Mouse (Mus musculus) heart, adult 9 months (tissue): Measurements from ENCODE around the gene Sel1l3.

Source experiments
- DNase-seq, 2 experiments: peaks; one replicate each; pipeline ENCODE4 v3.0.0; 2022; ENCODE audit warnings: low spot score in 2 of 2

Sel1l3 gene

GRCm38 (mm10) chr5:53212782-53213710, 681 bp downstream of the Sel1l3 start:
- no peak for DNase-seq

- DNase-seq = no peak
Measured at GRCm38 (mm10) chr5:53212087-53212781, 1.5 kb downstream of the Sel1l3 start.

GRCm38 (mm10) chr5:53211241-53211640, 2.5 kb downstream of the Sel1l3 start:
- no peak for DNase-seq

GRCm38 (mm10) chr5:53210481-53210880, 3.2 kb downstream of the Sel1l3 start:
- no peak for DNase-seq

- DNase-seq = no peak
Measured at GRCm38 (mm10) chr5:53209773-53210172, 4.0 kb downstream of the Sel1l3 start.

GRCm38 (mm10) chr5:53208731-53209130, 5.0 kb downstream of the Sel1l3 start:
- no peak for DNase-seq

GRCm38 (mm10) chr5:53206575-53206974, 7.2 kb downstream of the Sel1l3 start:
- DNase-seq = no peak

GRCm38 (mm10) chr5:53202748-53203147, 11.0 kb downstream of the Sel1l3 start:
- no peak for DNase-seq

- DNase-seq = no peak
Measured at GRCm38 (mm10) chr5:53200825-53201224, 12.9 kb downstream of the Sel1l3 start.

- DNase-seq = no peak
Measured at GRCm38 (mm10) chr5:53198408-53198807, 15.3 kb downstream of the Sel1l3 start.

GRCm38 (mm10) chr5:53196387-53197088, 17.2 kb downstream of the Sel1l3 start:
- DNase-seq = no peak

GRCm38 (mm10) chr5:53194841-53195240, 18.9 kb downstream of the Sel1l3 start:
- DNase-seq = no peak

- no peak for DNase-seq
Measured at GRCm38 (mm10) chr5:53194421-53194820, 19.3 kb downstream of the Sel1l3 start.

GRCm38 (mm10) chr5:53193092-53194030, 20.4 kb downstream of the Sel1l3 start:
- DNase-seq = no peak

- no peak for DNase-seq
Measured at GRCm38 (mm10) chr5:53188608-53189007, 25.1 kb downstream of the Sel1l3 start.

GRCm38 (mm10) chr5:53187245-53187644, 26.5 kb downstream of the Sel1l3 start:
- DNase-seq = no peak

GRCm38 (mm10) chr5:53185803-53186202, 27.9 kb downstream of the Sel1l3 start:
- DNase-seq = no peak

- no peak for DNase-seq
Measured at GRCm38 (mm10) chr5:53179965-53180364, 33.8 kb downstream of the Sel1l3 start.

GRCm38 (mm10) chr5:53176703-53177102, 37.0 kb downstream of the Sel1l3 start:
- no peak for DNase-seq

GRCm38 (mm10) chr5:53176075-53176474, 37.7 kb downstream of the Sel1l3 start:
- no peak for DNase-seq

- DNase-seq = no peak
Measured at GRCm38 (mm10) chr5:53175195-53175594, 38.5 kb downstream of the Sel1l3 start.
